Mouse (Mus musculus): ENCODE measurements around the gene Olfr789. TPM values are rescaled to one million over a fixed set of nuclear protein-coding genes. Genes with fewer than 3 reads are reported as not detected.

The Olfr789 gene
- polyA plus RNA-seq, 1 experiment: not detected

DNA sequence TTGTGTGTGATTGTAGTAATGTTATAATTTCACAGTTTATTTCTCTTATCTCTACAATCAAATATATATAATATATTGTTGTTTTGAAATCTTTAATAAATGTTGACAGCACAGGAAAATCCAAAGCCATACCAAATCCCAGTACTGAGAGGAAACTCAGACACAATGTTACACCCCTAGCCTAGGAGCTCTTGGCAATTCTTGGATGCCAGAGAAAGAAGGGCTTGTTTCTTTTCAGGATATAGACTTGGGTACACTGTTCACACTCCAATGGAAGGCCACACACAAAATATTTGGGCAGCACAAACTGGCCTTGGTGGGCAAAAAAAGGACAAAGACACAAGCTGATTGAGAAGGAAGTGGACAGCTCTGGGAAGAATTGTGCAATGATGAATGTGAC, 10.8 kb upstream of the Olfr789 start:
- H3K79me2 ChIP-seq (ENCODE audit: control insufficient read depth, insufficient read depth): no peaks in the 10 kb centered on the region
- TF ChIP-seq MYOG (IDR thresholded peaks at IDR 0.05; ENCODE audit: control insufficient read depth in 1 of 3, insufficient read depth in 1 of 3, insufficient read length in 2 of 3, low read depth in 2 of 3): no peak
- TF ChIP-seq CEBPB (IDR thresholded peaks at IDR 0.05; ENCODE audit: insufficient read depth, poor library complexity, severe bottlenecking): no peak
- no peak for TF ChIP-seq E2F4 (IDR thresholded peaks at IDR 0.05; ENCODE audit: insufficient read depth)
- TF ChIP-seq USF1 (IDR thresholded peaks at IDR 0.05; ENCODE audit: low read depth): no peak
- no peak for TF ChIP-seq MYOD1 (IDR thresholded peaks at IDR 0.05; ENCODE audit: control insufficient read depth in 1 of 3, insufficient read length in 2 of 3, low read depth in 2 of 3)
- TF ChIP-seq SRF (IDR thresholded peaks at IDR 0.05; ENCODE audit: control insufficient read depth, insufficient read length, low read depth): no peak
- TF ChIP-seq POLR2AphosphoS2 (IDR thresholded peaks at IDR 0.05; ENCODE audit: insufficient read length, low read depth): no peak
- TF ChIP-seq REST (IDR thresholded peaks at IDR 0.05; ENCODE audit: insufficient read depth, insufficient read length): no peak
- TF ChIP-seq TCF3 (IDR thresholded peaks at IDR 0.05; ENCODE audit: insufficient read length, low read depth): no peak
- no peak for TF ChIP-seq MAX (IDR thresholded peaks at IDR 0.05; ENCODE audit: low read depth)
- TF ChIP-seq TCF12 (IDR thresholded peaks at IDR 0.05; ENCODE audit: insufficient read depth, poor library complexity, severe bottlenecking): no peak
- no peak for TF ChIP-seq POLR2A (IDR thresholded peaks at IDR 0.05; ENCODE audit: insufficient read length, low read depth)
- no peak overlapping the region for H3K4me2 ChIP-seq (ENCODE audit: low read depth)
- H3K36me3 ChIP-seq (ENCODE audit: control insufficient read depth, insufficient read depth): no peaks in the 10 kb centered on the region
- H3K27me3 ChIP-seq (ENCODE audit: control insufficient read depth, insufficient read depth, insufficient read length): no peaks in the 10 kb centered on the region
- H3ac ChIP-seq (ENCODE audit: control insufficient read depth, insufficient read length): no peak overlapping the region
- H3K4me3 ChIP-seq: no peak overlapping the region

DNA sequence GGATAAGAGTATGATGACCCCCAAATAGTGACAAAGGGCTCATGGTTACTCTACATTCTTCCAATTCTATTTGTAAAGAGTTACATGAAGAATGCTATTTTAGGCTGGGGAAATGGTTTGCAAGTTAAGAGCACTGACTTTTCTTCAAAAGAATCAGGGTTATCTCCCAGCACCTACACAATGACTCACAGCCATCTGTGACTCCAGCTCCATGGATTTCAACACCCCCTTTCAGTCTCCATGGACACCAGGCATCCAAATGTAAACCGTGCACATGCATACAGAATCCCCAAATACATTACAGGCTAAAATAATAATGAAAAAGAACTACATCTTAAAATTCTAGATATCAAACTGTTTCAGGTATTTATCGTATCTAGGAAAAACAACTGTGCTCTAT, 5.5 kb downstream of the Olfr789 start:
- Histone ChIP-seq H3ac (ENCODE audit: control insufficient read depth, insufficient read length) (no peak overlapping the region), H3K4me2 (ENCODE audit: low read depth) (no peak overlapping the region), H3K36me3 (ENCODE audit: control insufficient read depth, insufficient read depth) (no peaks in the 10 kb centered on the region), H3K27me3 (ENCODE audit: control insufficient read depth, insufficient read depth, insufficient read length) (no peaks in the 10 kb centered on the region), H3K79me2 (ENCODE audit: control insufficient read depth, insufficient read depth) (no peaks in the 10 kb centered on the region), H3K4me3 (no peak overlapping the region)
- TF ChIP-seq CEBPB (IDR thresholded peaks at IDR 0.05; ENCODE audit: insufficient read depth, poor library complexity, severe bottlenecking) (no peak), POLR2AphosphoS2 (IDR thresholded peaks at IDR 0.05; ENCODE audit: insufficient read length, low read depth) (no peak), MAX (IDR thresholded peaks at IDR 0.05; ENCODE audit: low read depth) (no peak), SRF (IDR thresholded peaks at IDR 0.05; ENCODE audit: control insufficient read depth, insufficient read length, low read depth) (no peak), USF1 (IDR thresholded peaks at IDR 0.05; ENCODE audit: low read depth) (no peak), TCF12 (IDR thresholded peaks at IDR 0.05; ENCODE audit: insufficient read depth, poor library complexity, severe bottlenecking) (no peak), TCF3 (IDR thresholded peaks at IDR 0.05; ENCODE audit: insufficient read length, low read depth) (no peak), MYOD1 (IDR thresholded peaks at IDR 0.05; ENCODE audit: control insufficient read depth in 1 of 3, insufficient read length in 2 of 3, low read depth in 2 of 3) (no peak), E2F4 (IDR thresholded peaks at IDR 0.05; ENCODE audit: insufficient read depth) (no peak), POLR2A (IDR thresholded peaks at IDR 0.05; ENCODE audit: insufficient read length, low read depth) (no peak), MYOG (IDR thresholded peaks at IDR 0.05; ENCODE audit: control insufficient read depth in 1 of 3, insufficient read depth in 1 of 3, insufficient read length in 2 of 3, low read depth in 2 of 3) (no peak), REST (IDR thresholded peaks at IDR 0.05; ENCODE audit: insufficient read depth, insufficient read length) (no peak)

- Histone ChIP-seq H3K36me3 (ENCODE audit: control insufficient read depth, insufficient read depth) (no peaks in the 10 kb centered on the region), H3K4me2 (ENCODE audit: low read depth) (no peak within 1 kb of the TSS), H3ac (ENCODE audit: control insufficient read depth, insufficient read length) (no peak within 1 kb of the TSS), H3K4me3 (no peak within 1 kb of the TSS), H3K27me3 (ENCODE audit: control insufficient read depth, insufficient read depth, insufficient read length) (no peaks in the 10 kb centered on the region), H3K79me2 (ENCODE audit: control insufficient read depth, insufficient read depth) (no peaks in the 10 kb centered on the region)
- TF ChIP-seq TCF3 (IDR thresholded peaks at IDR 0.05; ENCODE audit: insufficient read length, low read depth): no peak
- no peak for TF ChIP-seq MAX (IDR thresholded peaks at IDR 0.05; ENCODE audit: low read depth)
- TF ChIP-seq CEBPB (IDR thresholded peaks at IDR 0.05; ENCODE audit: insufficient read depth, poor library complexity, severe bottlenecking): no peak
- TF ChIP-seq USF1 (IDR thresholded peaks at IDR 0.05; ENCODE audit: low read depth): no peak
- TF ChIP-seq TCF12 (IDR thresholded peaks at IDR 0.05; ENCODE audit: insufficient read depth, poor library complexity, severe bottlenecking): no peak
Observed at GRCm38 (mm10) chr10:129498192-129498591, 13.6 kb downstream of the Olfr789 start, which contains the start of gene Olfr790. TSS of gene Olfr790 (plus strand) at chr10:129498492.

DNA sequence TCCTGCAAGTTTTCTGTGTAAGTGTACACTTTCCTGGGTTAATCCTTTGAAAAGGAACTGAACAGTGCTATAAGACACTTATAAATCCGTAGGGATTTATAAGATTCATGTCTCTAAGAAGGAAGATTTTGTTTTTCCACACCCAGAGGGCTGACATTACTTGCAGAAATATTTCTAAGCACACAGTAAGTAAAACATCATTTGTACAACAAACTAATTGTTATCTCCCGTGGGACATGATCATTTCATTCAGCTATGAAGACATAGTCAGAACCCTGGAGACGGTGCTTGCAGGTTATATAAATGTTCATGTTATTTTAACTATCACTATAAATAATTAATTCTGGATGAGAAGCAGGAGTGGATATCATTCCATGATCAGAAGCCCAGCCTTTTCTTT, 36.9 kb downstream of the Olfr789 start, which contains the start of gene Olfr791:
Gene Olfr791, plus strand, starts transcription at position 301 of the 400 bp plus-strand sequence.
- no peak within 1 kb of the TSS for H3ac ChIP-seq (ENCODE audit: control insufficient read depth, insufficient read length)
- TF ChIP-seq TCF12 (IDR thresholded peaks at IDR 0.05; ENCODE audit: insufficient read depth, poor library complexity, severe bottlenecking): no peak
- TF ChIP-seq POLR2A (IDR thresholded peaks at IDR 0.05; ENCODE audit: insufficient read length, low read depth): no peak
- TF ChIP-seq MYOD1 (IDR thresholded peaks at IDR 0.05; ENCODE audit: control insufficient read depth in 1 of 3, insufficient read length in 2 of 3, low read depth in 2 of 3): no peak
- TF ChIP-seq POLR2AphosphoS2 (IDR thresholded peaks at IDR 0.05; ENCODE audit: insufficient read length, low read depth): no peak
- no peak for TF ChIP-seq SRF (IDR thresholded peaks at IDR 0.05; ENCODE audit: control insufficient read depth, insufficient read length, low read depth)
- no peak for TF ChIP-seq MYOG (IDR thresholded peaks at IDR 0.05; ENCODE audit: control insufficient read depth in 1 of 3, insufficient read depth in 1 of 3, insufficient read length in 2 of 3, low read depth in 2 of 3)
- TF ChIP-seq TCF3 (IDR thresholded peaks at IDR 0.05; ENCODE audit: insufficient read length, low read depth): no peak
- no peaks in the 10 kb centered on the region for H3K79me2 ChIP-seq (ENCODE audit: control insufficient read depth, insufficient read depth)
- no peak within 1 kb of the TSS for H3K4me3 ChIP-seq
- H3K27me3 ChIP-seq (ENCODE audit: control insufficient read depth, insufficient read depth, insufficient read length): no peaks in the 10 kb centered on the region
- no peak within 1 kb of the TSS for H3K4me2 ChIP-seq (ENCODE audit: low read depth)
- no peaks in the 10 kb centered on the region for H3K36me3 ChIP-seq (ENCODE audit: control insufficient read depth, insufficient read depth)

GRCm38 (mm10) chr10:129538862-129539261, 54.3 kb downstream of the Olfr789 start, which contains the start of gene Olfr792:
TSS of gene Olfr792 (plus strand) at chr10:129539162.
- Histone ChIP-seq H3K4me2 (ENCODE audit: low read depth) (no peak within 1 kb of the TSS), H3K4me3 (no peak within 1 kb of the TSS), H3K36me3 (ENCODE audit: control insufficient read depth, insufficient read depth) (no peaks in the 10 kb centered on the region), H3ac (ENCODE audit: control insufficient read depth, insufficient read length) (no peak within 1 kb of the TSS), H3K27me3 (ENCODE audit: control insufficient read depth, insufficient read depth, insufficient read length) (no peaks in the 10 kb centered on the region), H3K79me2 (ENCODE audit: control insufficient read depth, insufficient read depth) (no peaks in the 10 kb centered on the region)
- no peak for TF ChIP-seq USF1 (IDR thresholded peaks at IDR 0.05; ENCODE audit: low read depth)
- no peak for TF ChIP-seq CEBPB (IDR thresholded peaks at IDR 0.05; ENCODE audit: insufficient read depth, poor library complexity, severe bottlenecking)
- no peak for TF ChIP-seq SRF (IDR thresholded peaks at IDR 0.05; ENCODE audit: control insufficient read depth, insufficient read length, low read depth)
- no peak for TF ChIP-seq TCF12 (IDR thresholded peaks at IDR 0.05; ENCODE audit: insufficient read depth, poor library complexity, severe bottlenecking)
- TF ChIP-seq POLR2AphosphoS2 (IDR thresholded peaks at IDR 0.05; ENCODE audit: insufficient read length, low read depth): no peak
- no peak for TF ChIP-seq E2F4 (IDR thresholded peaks at IDR 0.05; ENCODE audit: insufficient read depth)

Other genes starting within 250 kb of the Olfr789 start
- gene Olfr774, start 248.5 kb upstream of the Olfr789 start, polyA plus RNA-seq (2012; fragmentation: generic; extraction: Trizol): not detected
- gene Olfr775, start 236.3 kb upstream of the Olfr789 start, polyA plus RNA-seq (2012; fragmentation: generic; extraction: Trizol): not detected
- gene Olfr776, start 225.6 kb upstream of the Olfr789 start, polyA plus RNA-seq (2012; fragmentation: generic; extraction: Trizol): not detected
- gene Olfr777, start 213.3 kb upstream of the Olfr789 start, polyA plus RNA-seq (2012; fragmentation: generic; extraction: Trizol): not detected
- not detected for gene Olfr780, start 166.6 kb upstream of the Olfr789 start, polyA plus RNA-seq (2012; fragmentation: generic; extraction: Trizol)
- not detected for gene Olfr781, start 155.9 kb upstream of the Olfr789 start, polyA plus RNA-seq (2012; fragmentation: generic; extraction: Trizol)
- not detected for gene Olfr782, start 135.9 kb upstream of the Olfr789 start, polyA plus RNA-seq (2012; fragmentation: generic; extraction: Trizol)
- gene Olfr784, start 100.7 kb upstream of the Olfr789 start, polyA plus RNA-seq (2012; fragmentation: generic; extraction: Trizol): 0.02 TPM
- gene Olfr785, start 79.3 kb upstream of the Olfr789 start, polyA plus RNA-seq (2012; fragmentation: generic; extraction: Trizol): not detected
- gene Olfr786, start 57.4 kb upstream of the Olfr789 start, polyA plus RNA-seq (2012; fragmentation: generic; extraction: Trizol): not detected
- not detected for gene Olfr787, start 22.9 kb upstream of the Olfr789 start, polyA plus RNA-seq (2012; fragmentation: generic; extraction: Trizol)
- not detected for gene Olfr788, start 13.8 kb upstream of the Olfr789 start, polyA plus RNA-seq (2012; fragmentation: generic; extraction: Trizol)
- not detected for gene Olfr790, start 13.7 kb downstream of the Olfr789 start, polyA plus RNA-seq (2012; fragmentation: generic; extraction: Trizol)
- not detected for gene Olfr791, start 37.0 kb downstream of the Olfr789 start, polyA plus RNA-seq (2012; fragmentation: generic; extraction: Trizol)
- gene Olfr792, start 54.4 kb downstream of the Olfr789 start, polyA plus RNA-seq (2012; fragmentation: generic; extraction: Trizol): not detected
- not detected for gene Olfr794, start 82.9 kb downstream of the Olfr789 start, polyA plus RNA-seq (2012; fragmentation: generic; extraction: Trizol)
- not detected for gene Olfr796, start 127.8 kb downstream of the Olfr789 start, polyA plus RNA-seq (2012; fragmentation: generic; extraction: Trizol)
- gene Olfr798, start 143.2 kb downstream of the Olfr789 start, polyA plus RNA-seq (2012; fragmentation: generic; extraction: Trizol): not detected
- gene Olfr799, start 152.7 kb downstream of the Olfr789 start, polyA plus RNA-seq (2012; fragmentation: generic; extraction: Trizol): not detected
- not detected for gene Olfr800, start 172.9 kb downstream of the Olfr789 start, polyA plus RNA-seq (2012; fragmentation: generic; extraction: Trizol)
- gene Olfr801, start 189.1 kb downstream of the Olfr789 start, polyA plus RNA-seq (2012; fragmentation: generic; extraction: Trizol): not detected
- gene Olfr802, start 203.4 kb downstream of the Olfr789 start, polyA plus RNA-seq (2012; fragmentation: generic; extraction: Trizol): not detected
- not detected for gene Olfr803, start 209.5 kb downstream of the Olfr789 start, polyA plus RNA-seq (2012; fragmentation: generic; extraction: Trizol)
- gene Olfr804, start 218.5 kb downstream of the Olfr789 start, polyA plus RNA-seq (2012; fragmentation: generic; extraction: Trizol): not detected
- 0.08 TPM for gene Olfr805, start 244.6 kb downstream of the Olfr789 start, polyA plus RNA-seq (2012; fragmentation: generic; extraction: Trizol)

All from myocyte (in vitro differentiated cells).